Mouse (Mus musculus) embryonic fibroblast, embryonic 13.5 days (primary cell): ENCODE measurements at regions not wholly inside any gene's neighbourhood (a gene's known extent, or its start where the extent isn't known, plus 50 kb on each side); places are given as distances from the start of the nearest gene placed in this dataset.

Source experiments
- H3K27ac ChIP-seq: 2 replicates; pipeline ENCODE4 v1.5.1; 2012; ENCODE audit warnings: low read length, control low read depth, inconsistent platforms; ENCODE audit not compliant: insufficient read depth
- H3K4me1 ChIP-seq: 2 replicates; pipeline ENCODE4 v1.6.1; 2011; ENCODE audit warnings: low read length; ENCODE audit not compliant: control insufficient read depth, insufficient read depth
- H3K4me3 ChIP-seq: 2 replicates; pipeline ENCODE4 v1.5.1; 2011; ENCODE audit warnings: mild to moderate bottlenecking, control low read depth, low read length; ENCODE audit not compliant: insufficient read depth
- CTCF ChIP-seq: IDR thresholded peaks from 2 replicates; pipeline ENCODE4 v1.5.1; 2011; ENCODE audit warnings: mild to moderate bottlenecking, control low read depth, low read length, moderate library complexity, borderline replicate concordance; ENCODE audit not compliant: insufficient read depth
- POLR2A ChIP-seq: IDR thresholded peaks from 2 replicates; pipeline ENCODE4 v1.6.1; 2011; ENCODE audit warnings: low read depth, mild to moderate bottlenecking, control low read depth, low read length, moderate library complexity

- H3K4me1 ChIP-seq: peaks cover 16% of the 10 kb centered on the region
Observed at GRCm38 (mm10) chr5:111887281-111887680, 153.6 kb downstream of the Gm26897 start.

GRCm38 (mm10) chr5:111890800-111891199 is 157.1 kb downstream of the Gm26897 start:
- Histone ChIP-seq H3K27ac (peak overlapping the region; percentile 87), H3K4me1 (peaks cover 23% of the 10 kb centered on the region), H3K4me3 (no peak overlapping the region)
- no peak; the same call in 1 of the 2 replicates for TF ChIP-seq POLR2A
- TF ChIP-seq CTCF: no peak

More at GRCm38 (mm10) chr5:111887281-111887680, 153.6 kb downstream of the Gm26897 start:
- TF ChIP-seq CTCF: no peak
- no peak for TF ChIP-seq POLR2A
- H3K4me3 ChIP-seq: no peak overlapping the region
- H3K27ac ChIP-seq: peak overlapping the region; percentile 31; the same call in 1 of the 2 replicates

GRCm38 (mm10) chr5:111891261-111891693 is 157.6 kb downstream of the Gm26897 start:
- Histone ChIP-seq H3K27ac (peak overlapping the region; percentile 84), H3K4me3 (no peak overlapping the region)
- 0 out of 2 replicates have a peak, but pooled peaks have one; percentile 24 for TF ChIP-seq POLR2A
- no peak for TF ChIP-seq CTCF

GRCm38 (mm10) chr5:111892956-111893355 is 159.2 kb downstream of the Gm26897 start:
- Histone ChIP-seq H3K4me3 (no peak overlapping the region), H3K27ac (peak overlapping the region; percentile 84), H3K4me1 (peaks cover 17% of the 10 kb centered on the region)
- no peak; the same call in 1 of the 2 replicates for TF ChIP-seq POLR2A

More at GRCm38 (mm10) chr5:111891261-111891693, 157.6 kb downstream of the Gm26897 start:
- peaks cover 23% of the 10 kb centered on the region for H3K4me1 ChIP-seq

- peak overlapping the region; percentile 84 for H3K27ac ChIP-seq
- peaks cover 17% of the 10 kb centered on the region for H3K4me1 ChIP-seq
- TF ChIP-seq CTCF (no peak), POLR2A (peak; percentile 89)
- no peak overlapping the region for H3K4me3 ChIP-seq
Observed at GRCm38 (mm10) chr5:111893905-111894311, 160.2 kb downstream of the Gm26897 start.

- H3K27ac ChIP-seq: no peak overlapping the region
- TF ChIP-seq CTCF (no peak), POLR2A (no peak)
Observed at GRCm38 (mm10) chr5:111897568-111897967, 163.8 kb downstream of the Gm26897 start.

GRCm38 (mm10) chr5:111898482-111898881 is 164.8 kb downstream of the Gm26897 start:
- H3K27ac ChIP-seq: no peak overlapping the region
- H3K4me1 ChIP-seq: no peaks in the 10 kb centered on the region; the same call in 1 of the 2 replicates
- TF ChIP-seq POLR2A: no peak
- no peak for TF ChIP-seq CTCF
- no peak overlapping the region for H3K4me3 ChIP-seq

More at GRCm38 (mm10) chr5:111897568-111897967, 163.8 kb downstream of the Gm26897 start:
- H3K4me3 ChIP-seq: no peak overlapping the region
- H3K4me1 ChIP-seq: peaks cover 7% of the 10 kb centered on the region

GRCm38 (mm10) chr5:111901197-111901596 is 167.5 kb downstream of the Gm26897 start:
- TF ChIP-seq CTCF: no peak
- no peak for TF ChIP-seq POLR2A
- no peak overlapping the region for H3K27ac ChIP-seq
- no peaks in the 10 kb centered on the region for H3K4me1 ChIP-seq
- no peak overlapping the region for H3K4me3 ChIP-seq

GRCm38 (mm10) chr5:111901678-111902077 is 168.0 kb downstream of the Gm26897 start:
- no peak overlapping the region for H3K27ac ChIP-seq
- TF ChIP-seq POLR2A (no peak), CTCF (no peak)

GRCm38 (mm10) chr5:111908085-111908484 is 174.4 kb downstream of the Gm26897 start:
- no peak overlapping the region for H3K27ac ChIP-seq
- no peak for TF ChIP-seq POLR2A
- no peak for TF ChIP-seq CTCF
- H3K4me1 ChIP-seq: no peaks in the 10 kb centered on the region
- no peak overlapping the region for H3K4me3 ChIP-seq

More at GRCm38 (mm10) chr5:111901678-111902077, 168.0 kb downstream of the Gm26897 start:
- Histone ChIP-seq H3K4me3 (no peak overlapping the region), H3K4me1 (no peaks in the 10 kb centered on the region)
